Mouse (Mus musculus) adrenal gland, adult 2 months (tissue): ENCODE measurements around the gene Ube2o. TPM values are rescaled to one million over a fixed set of nuclear protein-coding genes. Genes with fewer than 3 reads are reported as not detected.

Experiments
- DNase-seq: peaks from one replicate; pipeline ENCODE4 v3.0.0; 2021
- long read RNA-seq: library from polyadenylated mRNA; stranded (forward); transcript quantifications from one replicate; pipeline ENCODE4 v2.0.0, GENCODE M21; 2021
- polyA plus RNA-seq: library from polyadenylated mRNA; depleted of rRNA; stranded (reverse); fragments of >200 nt; gene quantifications from 2 replicates; pipeline ENCODE4 v1.2.3, GENCODE M21; 2012; rRNA removed
- total RNA-seq, 2 experiments: library from RNA; stranded (reverse); gene quantifications; 2 replicates each; pipeline ENCODE4 v1.2.3; 2021

Gene Ube2o
- 10 to 100 TPM; 24.9 to 26.7 TPM for total RNA-seq
- 21.8 and 24.6 TPM in 2 replicates for polyA plus RNA-seq
- long read RNA-seq, full-length matches to known transcripts: 5 of 16 reads
- long read RNA-seq, partial matches to known transcripts: 6 of 16 reads
- long read RNA-seq, other reads (novel, unspliced or antisense): 5 of 16 reads

GRCm38 (mm10) chr11:116581376-116581814 lies at the start of gene Ube2o:
Ube2o (minus strand) TSS chr11:116581447.
- DNase-seq: peak; percentile 92

GRCm38 (mm10) chr11:116630171-116630965 lies 49.1 kb upstream of the Ube2o start:
- DNase-seq: no peak

- DNase-seq: no peak
Measured at GRCm38 (mm10) chr11:116629472-116629871, 48.2 kb upstream of the Ube2o start.

DNA sequence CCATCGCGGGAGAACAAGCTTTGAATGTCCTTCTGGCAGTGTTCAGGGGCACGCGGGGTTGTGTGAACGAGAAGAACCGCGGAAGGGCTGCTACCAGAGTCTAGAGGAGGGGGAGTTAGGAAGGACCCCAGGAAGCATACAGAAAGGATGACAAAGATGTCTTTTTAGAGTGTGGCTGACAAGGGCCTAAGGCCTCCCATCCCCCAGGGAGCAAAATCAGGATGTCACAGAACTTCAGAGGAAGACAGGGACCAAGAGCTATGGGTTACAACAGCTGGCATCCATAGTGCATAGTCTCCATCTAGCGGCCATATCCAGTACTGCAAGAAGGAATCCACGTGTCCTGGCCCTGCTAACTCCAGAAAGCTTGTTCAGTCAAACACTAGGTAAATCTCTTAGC lies 47.5 kb upstream of the Ube2o start:
- peak; percentile 89 for DNase-seq

GRCm38 (mm10) chr11:116627072-116628020 lies 46.1 kb upstream of the Ube2o start:
- no peak for DNase-seq

DNA sequence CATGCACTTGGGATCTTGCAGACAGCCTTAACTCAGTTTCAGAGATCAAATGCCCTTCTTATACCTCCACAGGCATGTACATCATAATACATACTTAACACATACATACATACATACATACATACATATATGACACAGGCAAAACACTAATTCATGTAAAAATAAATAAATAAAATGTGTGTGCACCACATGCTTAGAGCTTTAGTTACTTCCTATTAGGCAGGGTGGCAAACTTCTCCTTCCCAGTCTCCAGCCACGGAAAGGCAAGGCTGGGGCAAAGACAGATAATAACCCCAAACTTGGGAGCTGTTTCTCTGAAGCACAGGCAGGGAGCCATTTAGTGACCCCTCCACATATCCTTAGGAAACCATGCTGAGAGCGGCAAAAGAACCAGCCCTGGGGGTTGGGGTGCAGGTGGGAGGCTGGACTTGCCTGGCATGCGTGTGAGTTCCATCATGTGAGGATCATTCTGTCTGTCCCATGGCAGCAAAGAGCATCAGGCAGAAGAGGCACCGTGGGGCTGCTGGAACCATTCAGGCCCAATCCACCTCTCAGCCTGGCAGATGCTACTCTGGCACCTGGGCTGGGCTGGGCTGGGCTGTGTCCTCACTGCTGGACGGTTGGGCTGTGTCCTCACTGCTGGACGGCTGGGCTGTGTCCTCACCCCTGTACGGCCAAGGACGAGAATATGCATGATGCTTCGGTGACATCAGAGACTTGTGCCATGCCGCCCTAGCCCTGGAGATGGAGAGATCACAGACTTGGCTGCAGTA lies 45.2 kb upstream of the Ube2o start, which contains the start of gene Rhbdf2:
TSS of gene Rhbdf2 (minus strand) at position 721 of the 773 bp plus-strand sequence.
- DNase-seq: no peak

DNA sequence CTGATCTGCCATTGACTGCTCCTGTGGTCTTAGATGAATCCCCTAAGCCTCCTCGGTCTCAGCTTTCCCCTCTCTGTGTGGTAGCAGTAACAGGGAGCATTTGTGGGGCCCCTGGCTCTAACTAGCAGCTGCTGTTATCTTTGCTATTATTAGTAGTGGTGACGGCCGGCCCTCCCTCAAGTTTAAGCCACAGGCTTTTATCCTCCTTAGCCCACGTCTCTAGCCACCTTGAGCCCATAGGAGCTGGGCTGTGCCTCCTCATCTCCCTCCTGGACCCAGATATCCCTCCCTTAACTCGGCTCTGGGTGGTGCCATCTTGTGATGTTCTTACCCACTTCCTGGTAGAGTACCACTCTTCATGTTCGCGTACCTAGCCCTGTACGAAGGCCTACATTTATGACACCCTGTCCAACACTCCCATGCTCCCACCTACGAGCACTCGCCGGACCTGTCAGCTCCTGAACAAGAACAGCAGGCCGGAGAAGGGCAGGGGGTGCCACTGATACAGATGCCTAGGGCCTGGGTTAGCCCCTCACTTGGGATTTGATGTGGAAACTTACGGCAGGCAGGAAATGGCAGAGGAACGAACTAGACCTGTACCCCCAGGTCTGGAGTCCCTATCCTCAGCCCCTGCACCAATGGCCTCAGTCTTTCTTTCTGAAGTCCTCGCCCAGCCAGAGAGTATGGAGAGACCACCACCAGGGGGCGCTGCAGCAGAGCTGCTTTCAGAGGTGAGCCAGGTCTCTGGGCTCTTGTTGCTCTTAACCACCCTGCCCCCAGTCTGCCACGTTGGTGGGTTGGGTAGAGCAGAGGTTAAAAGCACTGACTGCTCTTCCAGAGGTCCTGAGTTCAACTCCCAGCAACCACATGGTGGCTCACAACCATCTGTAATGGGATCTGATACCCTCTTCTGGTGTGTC lies 44.1 kb upstream of the Ube2o start:
- no peak for DNase-seq

DNA sequence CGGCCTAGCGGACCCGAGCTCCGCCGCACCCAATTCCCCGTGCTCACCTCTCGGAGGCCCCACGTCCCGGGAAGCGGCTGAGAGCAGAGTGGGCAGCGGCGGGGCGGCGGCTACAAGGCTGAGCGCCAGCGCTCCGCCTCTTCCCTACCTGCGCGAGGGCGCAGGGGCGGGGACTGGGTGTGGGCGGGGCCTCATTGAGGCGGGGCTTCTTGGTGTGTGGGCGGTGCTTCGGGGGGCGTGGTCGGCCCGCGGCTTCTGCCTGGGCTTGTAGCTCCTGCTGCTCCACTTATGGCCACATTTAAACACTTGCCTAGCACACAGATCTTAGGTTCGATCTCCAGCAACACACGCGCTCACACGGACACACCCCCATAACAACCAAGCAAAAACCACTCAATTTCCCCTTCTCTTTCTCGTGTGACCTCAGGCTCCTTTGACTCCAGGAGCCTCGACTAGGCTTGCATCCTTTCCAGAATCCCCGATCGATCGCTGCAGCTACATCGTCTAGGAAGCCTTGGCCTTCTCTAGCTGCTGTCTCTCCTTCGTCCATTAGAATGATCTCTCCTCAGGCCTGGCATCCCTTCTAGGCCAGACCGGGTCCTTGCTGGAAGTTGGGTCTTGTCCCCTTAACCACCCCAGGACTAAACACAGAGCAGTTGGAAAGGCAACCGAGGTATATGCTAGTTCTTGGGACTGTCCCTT lies 43.0 kb upstream of the Ube2o start:
- DNase-seq: peak; percentile 93

GRCm38 (mm10) chr11:116623281-116624124 lies 42.3 kb upstream of the Ube2o start:
- DNase-seq: peak; percentile 48

GRCm38 (mm10) chr11:116621258-116621704 lies 40.0 kb upstream of the Ube2o start:
- DNase-seq: peak; percentile 97

DNA sequence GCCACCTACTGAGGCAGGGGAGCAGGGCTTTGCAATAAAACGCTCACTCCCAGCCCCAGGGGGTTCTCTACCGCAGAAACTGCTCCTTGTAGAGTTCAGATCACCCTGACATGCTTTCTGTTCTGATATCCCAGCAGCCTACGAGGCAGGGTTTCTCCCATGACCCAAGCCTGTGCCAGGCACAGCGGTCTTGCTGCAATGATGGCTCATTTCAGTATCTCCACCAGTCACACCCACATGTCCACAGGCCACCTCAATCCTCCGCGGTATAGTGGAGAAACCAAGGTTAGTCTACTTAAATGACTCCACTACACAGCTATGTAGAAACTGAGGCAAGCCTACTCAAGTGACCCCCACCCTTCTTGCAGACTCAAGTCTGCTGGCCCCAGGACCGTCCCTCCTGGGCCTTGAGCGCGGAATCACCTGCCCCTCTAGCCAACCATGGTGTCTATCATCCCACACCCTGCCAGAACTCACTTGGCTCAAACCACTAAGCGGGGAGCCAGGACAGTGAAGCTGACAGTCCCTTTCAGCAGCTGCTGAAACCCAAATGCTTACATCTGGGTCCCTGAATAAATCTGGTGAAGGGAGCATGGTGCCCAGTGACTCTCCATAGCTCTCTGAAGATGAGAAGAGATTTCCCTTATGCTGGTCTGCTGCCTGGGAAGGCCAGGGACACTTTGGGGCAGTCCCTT lies 39.5 kb upstream of the Ube2o start:
- peak; percentile 53 for DNase-seq

- DNase-seq: no peak
Measured at GRCm38 (mm10) chr11:116620073-116620472, 38.8 kb upstream of the Ube2o start.

GRCm38 (mm10) chr11:116619561-116619960 lies 38.3 kb upstream of the Ube2o start:
- DNase-seq: no peak

GRCm38 (mm10) chr11:116619156-116619555 lies 37.9 kb upstream of the Ube2o start:
- no peak for DNase-seq

GRCm38 (mm10) chr11:116618666-116619065 lies 37.4 kb upstream of the Ube2o start:
- DNase-seq: no peak

DNA sequence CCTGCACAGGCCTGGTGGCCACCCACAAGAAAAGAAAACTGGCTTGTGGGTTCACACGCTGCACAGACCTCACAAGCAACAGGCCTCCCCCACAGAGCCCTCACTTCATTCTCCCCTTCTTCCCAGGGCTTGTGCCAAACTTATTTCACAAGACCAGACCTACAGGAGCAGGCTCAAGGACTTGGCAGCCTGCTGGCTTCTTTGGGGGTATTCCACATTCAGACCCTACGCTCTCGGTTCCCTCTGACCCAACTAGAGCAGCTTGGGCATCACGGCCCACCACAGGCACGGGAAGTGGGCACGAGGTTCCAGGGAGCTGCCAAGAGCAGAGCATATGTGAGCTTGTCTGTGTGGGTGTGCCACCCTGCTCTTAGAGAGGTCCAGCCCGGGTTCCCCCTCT lies 36.4 kb upstream of the Ube2o start:
- DNase-seq: peak; percentile 57

GRCm38 (mm10) chr11:116616438-116617118 lies 35.3 kb upstream of the Ube2o start:
- DNase-seq: peak; percentile 50
